Mouse (Mus musculus) layer of hippocampus, adult 9-10 months (tissue): ENCODE results near the gene Ubb.

Experiments used
- DNase-seq: peaks from one replicate; pipeline ENCODE4 v3.0.0; 2022; ENCODE audit warnings: low spot score

Ubb gene

DNA sequence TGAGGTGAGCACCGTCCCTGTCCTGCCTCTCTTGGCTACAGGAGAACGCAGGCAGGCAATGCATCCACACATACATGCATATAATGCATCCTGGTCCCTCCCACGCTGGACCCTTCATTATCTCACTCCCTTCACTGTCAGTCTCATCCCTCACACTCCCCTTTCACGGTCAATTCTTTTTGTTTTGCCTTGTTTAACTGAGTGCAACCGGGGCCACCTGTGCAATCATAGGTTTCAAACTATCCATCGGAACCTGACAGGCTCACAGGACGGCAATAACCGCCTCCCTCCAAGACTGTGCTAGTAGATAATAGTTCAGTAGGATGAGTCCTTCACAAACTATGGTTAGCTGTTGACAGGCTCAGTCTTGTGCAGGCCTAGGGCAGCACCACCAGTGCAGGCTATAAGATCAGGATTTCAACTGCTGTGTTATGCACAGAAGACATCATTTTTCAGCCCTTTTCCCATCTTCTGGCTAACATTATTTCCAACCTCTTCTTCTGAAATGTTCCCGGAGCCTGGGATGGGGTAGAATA lies 33.8 kb downstream of the Ubb start:
- no peak for DNase-seq

DNA sequence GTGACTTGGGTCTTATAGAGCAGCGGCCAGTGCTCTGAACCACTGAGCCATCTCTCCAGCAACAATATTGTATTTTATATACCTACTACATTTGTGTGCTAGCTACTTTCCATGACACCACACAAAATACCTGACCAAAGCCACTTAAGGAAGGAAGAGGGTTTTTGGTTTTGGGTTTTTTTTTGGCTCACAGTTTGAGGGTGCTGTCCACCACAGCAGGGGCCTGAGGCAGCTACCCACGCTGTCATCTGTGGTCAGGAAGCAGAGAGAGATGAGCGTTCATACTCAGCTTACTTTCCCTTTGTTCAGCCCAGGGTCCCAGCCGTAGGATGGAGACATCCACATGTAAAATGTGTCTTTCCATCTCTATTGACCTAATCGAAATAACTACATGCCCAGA lies 36.1 kb downstream of the Ubb start:
- no peak for DNase-seq

DNA sequence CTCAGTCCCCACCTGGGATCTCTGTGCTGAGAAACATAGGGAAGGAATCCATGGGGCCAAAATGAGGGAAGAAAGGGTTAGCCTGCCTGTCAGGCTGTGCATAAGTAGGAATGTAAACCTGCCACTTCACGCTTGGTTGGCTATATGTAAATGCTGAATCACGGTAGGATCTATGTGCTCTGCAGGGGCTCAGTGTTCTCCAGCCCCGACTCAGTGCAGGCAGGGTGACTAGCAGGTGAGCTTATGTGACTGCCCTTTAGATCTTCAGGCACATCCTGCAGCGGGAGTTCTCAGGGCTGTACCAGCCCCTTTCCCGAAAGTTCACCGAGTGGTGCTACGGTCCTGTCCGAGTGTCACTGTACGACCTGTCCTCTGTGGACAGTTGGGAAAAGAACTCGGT lies 38.4 kb downstream of the Ubb start:
- no peak for DNase-seq

DNA sequence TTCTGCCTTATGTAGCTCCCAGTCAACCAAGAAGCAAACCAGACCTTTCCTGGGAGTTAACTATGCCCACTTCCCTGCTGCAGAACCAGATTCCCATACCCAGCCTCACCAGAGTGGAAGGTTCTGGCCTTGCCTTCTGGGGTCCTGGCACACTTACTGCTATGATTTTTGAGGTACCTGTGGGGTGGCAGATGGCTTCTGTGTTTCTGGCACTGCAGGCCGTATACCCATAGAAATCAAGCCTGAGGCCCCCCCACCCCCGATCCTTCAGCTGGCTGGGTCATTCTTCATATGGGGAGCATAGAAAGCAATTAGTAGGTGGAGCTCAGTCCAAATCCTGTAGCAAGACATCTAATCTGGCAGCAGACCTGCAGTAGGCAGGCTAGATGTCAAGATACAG lies 40.1 kb downstream of the Ubb start:
- no peak for DNase-seq

DNA sequence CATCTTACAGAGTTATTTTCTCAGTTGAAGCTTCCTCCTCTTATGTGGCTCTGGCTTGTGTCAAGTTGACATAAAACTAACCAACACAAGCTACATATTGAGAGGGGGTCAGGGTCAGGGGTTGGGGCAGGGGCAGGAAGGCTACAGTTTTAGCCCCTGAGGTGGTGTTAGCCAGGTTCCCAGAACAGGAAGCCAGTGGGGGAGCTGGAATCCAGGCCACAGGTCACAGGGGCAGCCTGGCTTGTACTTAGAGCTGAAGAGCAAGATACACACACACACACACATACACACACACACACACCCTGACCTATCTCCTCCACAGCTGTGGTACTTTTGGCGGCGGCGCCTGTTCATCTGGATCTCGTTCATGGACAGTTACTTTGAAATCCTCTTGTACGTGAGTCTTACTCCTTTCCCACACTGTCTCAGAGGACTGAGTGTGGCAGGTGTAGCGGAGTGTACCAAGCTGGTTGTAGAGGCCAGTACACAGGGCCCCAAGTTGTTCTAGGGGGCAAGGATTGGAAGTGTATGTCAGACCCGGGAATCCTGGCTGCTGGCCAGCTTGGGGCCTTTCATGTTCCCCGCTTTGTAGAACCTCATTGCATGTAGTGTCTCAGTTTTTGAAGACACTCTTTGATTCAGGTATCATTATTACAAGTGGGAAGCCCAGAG lies 41.1 kb downstream of the Ubb start:
- no peak for DNase-seq

DNA sequence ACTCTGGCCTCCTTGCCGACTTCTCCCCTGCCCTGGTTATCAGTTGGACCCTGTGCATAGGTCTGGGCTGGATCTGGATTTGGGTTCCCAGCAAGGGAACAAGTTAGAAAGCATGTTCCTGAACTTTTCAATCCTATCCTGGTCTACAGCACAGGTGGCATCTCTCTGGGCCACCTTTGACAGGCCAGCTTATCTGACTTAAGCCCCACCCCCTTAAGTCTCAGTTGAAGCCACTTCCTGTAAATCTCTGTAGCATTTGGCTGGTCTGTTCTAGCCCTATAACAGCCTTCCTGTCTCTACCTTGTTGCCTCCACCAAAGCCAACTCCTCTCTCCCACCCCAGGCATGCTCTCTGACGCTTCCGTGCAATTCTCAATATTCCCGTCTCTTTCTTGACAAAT lies 47.6 kb downstream of the Ubb start:
- DNase-seq: no peak

DNA sequence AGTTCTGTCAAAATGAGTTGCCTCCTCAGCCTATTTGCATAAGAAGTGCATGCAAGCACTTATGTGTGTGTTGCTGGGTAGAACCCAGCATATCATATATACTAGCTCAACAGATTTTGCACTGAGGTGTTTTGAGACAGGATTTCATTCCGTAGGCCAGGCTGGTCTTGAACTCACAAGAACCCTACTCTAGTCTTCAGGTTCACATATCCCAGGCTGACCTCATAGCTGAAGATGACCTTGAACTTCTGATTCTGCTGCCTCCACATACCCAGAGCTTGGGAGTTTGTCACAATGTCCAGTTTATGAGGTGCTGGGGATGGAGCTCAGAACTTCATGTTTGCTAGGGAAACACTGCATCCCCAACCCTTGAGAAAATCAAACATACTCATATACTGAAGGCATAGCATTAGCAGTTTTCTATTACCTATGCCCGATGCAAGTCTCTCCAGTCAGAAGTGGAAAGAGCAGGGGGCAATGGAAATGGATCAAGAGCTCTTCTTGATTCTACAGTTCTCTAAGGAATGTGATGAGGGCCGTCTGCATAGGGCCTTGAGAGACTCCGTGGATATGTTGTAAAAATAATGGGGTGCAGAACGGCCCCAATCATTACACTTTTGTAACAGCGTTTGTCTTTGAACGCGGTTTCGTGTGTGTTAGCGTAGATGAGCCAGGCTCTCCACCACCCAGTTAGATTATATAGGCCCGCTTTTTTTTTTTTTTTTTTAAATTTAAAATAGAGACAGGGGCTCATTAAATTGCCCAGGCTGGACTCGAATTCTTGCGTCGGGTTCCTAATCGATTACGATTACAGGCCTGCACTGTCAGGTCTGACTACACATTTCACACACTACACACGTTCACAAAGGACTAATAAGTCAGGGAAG lies 51.0 kb downstream of the Ubb start:
- no peak for DNase-seq
